Mouse (Mus musculus) CH12.LX (cell line): ENCODE data around the gene Serpine1. TPM values are rescaled to one million over a fixed set of nuclear protein-coding genes. Genes with fewer than 3 reads are reported as not detected.

ENCODE experiments used
- DNase-seq: peaks from one replicate; pipeline ENCODE4 v3.0.0-alpha.2; 2013; ENCODE audit errors: extremely low read depth
- H3K27ac ChIP-seq: 2 replicates; pipeline ENCODE4 v1.5.1; 2012; ENCODE audit warnings: low read depth, mild to moderate bottlenecking, control low read depth, moderate library complexity; ENCODE audit not compliant: insufficient read depth
- H3K27me3 ChIP-seq: replicated peaks from 2 replicates; pipeline ENCODE3; 2012; ENCODE audit warnings: inconsistent platforms
- H3K36me3 ChIP-seq, 2 experiments: replicated peaks in 1 of 2; 2 replicates each; pipeline versions ENCODE3 to v1.6.1; 2012; ENCODE audit warnings: inconsistent platforms in 1 of 2, low read length in 1 of 2, mild to moderate bottlenecking in 1 of 2, mixed read lengths in 1 of 2, moderate library complexity in 1 of 2; ENCODE audit not compliant: control insufficient read depth in 1 of 2, insufficient read depth in 1 of 2
- H3K4me1 ChIP-seq, 2 experiments: 2 replicates each; pipeline ENCODE4 v1.6.1; 2012; ENCODE audit warnings: inconsistent platforms in 1 of 2, moderate library complexity in 1 of 2; ENCODE audit not compliant: insufficient read depth in 2 of 2, control insufficient read depth in 1 of 2
- H3K4me2 ChIP-seq: 2 replicates; pipeline ENCODE4 v1.6.1; 2012; ENCODE audit warnings: low read depth, mild to moderate bottlenecking, control low read depth; ENCODE audit not compliant: poor library complexity, insufficient read depth, severe bottlenecking
- H3K4me3 ChIP-seq, 3 experiments: fragments of 150-350 bp in 1 of 3; sonication (generic) in 1 of 3; replicated peaks in 1 of 3; 2 replicates each; pipeline versions ENCODE3 to v1.5.1; 2011 to 2012; ENCODE audit warnings: low read depth in 2 of 3, low read length in 2 of 3, mild to moderate bottlenecking in 2 of 3, moderate library complexity in 2 of 3, control low read depth in 1 of 3, improper control_type of control experiment in 1 of 3, inconsistent platforms in 1 of 3, mixed read lengths in 1 of 3; ENCODE audit not compliant: poor library complexity in 1 of 3
- H3K79me2 ChIP-seq: replicated peaks from 2 replicates; pipeline ENCODE4 v1.6.1; 2012; ENCODE audit warnings: mild to moderate bottlenecking, moderate library complexity; ENCODE audit not compliant: control insufficient read depth, poor library complexity, insufficient read depth, severe bottlenecking; ENCODE audit errors: extremely low read depth
- H3K9ac ChIP-seq: 2 replicates; pipeline ENCODE4 v1.6.1; 2012; ENCODE audit warnings: low read depth, mild to moderate bottlenecking, control low read depth, moderate library complexity; ENCODE audit not compliant: insufficient read depth
- H3K9me3 ChIP-seq: replicated peaks from 2 replicates; pipeline ENCODE3; 2012; ENCODE audit warnings: low read length, inconsistent platforms, mixed read lengths
- BHLHE40 ChIP-seq: IDR thresholded peaks from 2 replicates; pipeline ENCODE4 v1.6.1; 2011; ENCODE audit warnings: mild to moderate bottlenecking, low read depth, low read length, improper control_type of control experiment
- CHD1 ChIP-seq: IDR thresholded peaks from 2 replicates; pipeline ENCODE4 v1.6.1; 2012; ENCODE audit warnings: low read depth, low read length, improper control_type of control experiment, inconsistent platforms
- CHD2 ChIP-seq: IDR thresholded peaks from 2 replicates; pipeline ENCODE4 v1.6.1; 2011; ENCODE audit warnings: low read length, improper control_type of control experiment
- E2F4 ChIP-seq: IDR thresholded peaks from 2 replicates; pipeline ENCODE4 v1.6.1; 2011; ENCODE audit warnings: low read depth, low read length, improper control_type of control experiment; ENCODE audit not compliant: insufficient replicate concordance
- EP300 ChIP-seq: IDR thresholded peaks from 2 replicates; pipeline ENCODE4 v1.6.1; 2011; ENCODE audit warnings: low read length, improper control_type of control experiment
- ETS1 ChIP-seq: conservative IDR thresholded peaks from 2 replicates; pipeline ENCODE4 v1.6.1; 2012; ENCODE audit warnings: low read depth, mild to moderate bottlenecking, inconsistent platforms, low read length, improper control_type of control experiment, moderate library complexity
- HCFC1 ChIP-seq: IDR thresholded peaks from 2 replicates; pipeline ENCODE4 v1.6.1; 2012; ENCODE audit warnings: low read depth, mild to moderate bottlenecking, inconsistent platforms, low read length, improper control_type of control experiment
- IRF4 ChIP-seq: IDR thresholded peaks from 2 replicates; pipeline ENCODE4 v1.6.1; 2014; ENCODE audit warnings: low read depth, mild to moderate bottlenecking, inconsistent platforms, low read length, improper control_type of control experiment
- JUND ChIP-seq: conservative IDR thresholded peaks from 2 replicates; pipeline ENCODE4 v1.6.1; 2011; ENCODE audit warnings: low read depth, low read length, improper control_type of control experiment
- KAT2A ChIP-seq: IDR thresholded peaks from 2 replicates; pipeline ENCODE4 v1.6.1; 2012; ENCODE audit warnings: low read length, improper control_type of control experiment, inconsistent platforms; ENCODE audit not compliant: insufficient replicate concordance
- MAZ ChIP-seq: IDR thresholded peaks from 2 replicates; pipeline ENCODE4 v1.6.1; 2012; ENCODE audit warnings: low read depth, mild to moderate bottlenecking, inconsistent platforms, low read length, improper control_type of control experiment, moderate library complexity
- MEF2A ChIP-seq: IDR thresholded peaks from 2 replicates; pipeline ENCODE4 v1.6.1; 2014; ENCODE audit warnings: low read depth, mild to moderate bottlenecking, inconsistent platforms, low read length, improper control_type of control experiment, borderline replicate concordance
- MXI1 ChIP-seq: IDR thresholded peaks from 2 replicates; pipeline ENCODE4 v1.6.1; 2011; ENCODE audit warnings: mild to moderate bottlenecking, low read depth, low read length, improper control_type of control experiment
- MYC ChIP-seq: IDR thresholded peaks from 2 replicates; pipeline ENCODE4 v1.6.1; 2011; ENCODE audit warnings: low read depth, mild to moderate bottlenecking, improper control_type of control experiment, low read length
- NELFE ChIP-seq: IDR thresholded peaks from 2 replicates; pipeline ENCODE4 v1.6.1; 2011; ENCODE audit warnings: low read depth, low read length, improper control_type of control experiment
- PAX5 ChIP-seq: IDR thresholded peaks from 2 replicates; pipeline ENCODE4 v1.6.1; 2012; ENCODE audit warnings: low read length, inconsistent platforms, mixed read lengths
- POLR2A ChIP-seq: IDR thresholded peaks from 2 replicates; pipeline ENCODE4 v1.6.1; 2011; ENCODE audit warnings: low read depth, mild to moderate bottlenecking, improper control_type of control experiment, low read length
- POLR2AphosphoS2 ChIP-seq: IDR thresholded peaks from 2 replicates; pipeline ENCODE4 v1.6.1; 2011; ENCODE audit warnings: low read depth, low read length, improper control_type of control experiment
- RCOR1 ChIP-seq: conservative IDR thresholded peaks from 2 replicates; pipeline ENCODE4 v1.6.1; 2012; ENCODE audit warnings: low read depth, mild to moderate bottlenecking, inconsistent platforms, low read length, improper control_type of control experiment
- SMC3 ChIP-seq: IDR thresholded peaks from 2 replicates; pipeline ENCODE4 v1.6.1; 2011; ENCODE audit warnings: low read depth, low read length, improper control_type of control experiment
- TCF12 ChIP-seq: IDR thresholded peaks from 2 replicates; pipeline ENCODE4 v1.6.1; 2014; ENCODE audit warnings: low read depth, mild to moderate bottlenecking, inconsistent platforms, low read length, improper control_type of control experiment
- USF1 ChIP-seq: IDR thresholded peaks from 2 replicates; pipeline ENCODE4 v1.6.1; 2014; ENCODE audit warnings: low read depth, mild to moderate bottlenecking, inconsistent platforms, low read length, improper control_type of control experiment
- USF2 ChIP-seq: conservative IDR thresholded peaks from 2 replicates; pipeline ENCODE4 v1.6.1; 2011; ENCODE audit warnings: low read depth, low read length, improper control_type of control experiment
- ZMIZ1 ChIP-seq: IDR thresholded peaks from 2 replicates; pipeline ENCODE4 v1.6.1; 2012; ENCODE audit warnings: low read depth, mild to moderate bottlenecking, inconsistent platforms, low read length, improper control_type of control experiment
- dilution Hi-C: fragments of 300-500 bp; cut with MboI; formaldehyde crosslinking; loops from 2 replicates; pipeline ENCODE4 v1.14.3; 2020; ENCODE audit warnings: low sequenced_read_pairs; ENCODE audit not compliant: extremely low pct_unique_long_range_greater_than_20kb, extremely low pct_ligation_motif_present
- in situ Hi-C: fragments of 300-500 bp; cut with MboI; formaldehyde crosslinking; loops from 3 replicates; pipeline ENCODE4 v1.14.3; 2019; ENCODE audit warnings: low sequenced_read_pairs, low pct_ligation_motif_present, low pct_unique_long_range_greater_than_20kb, mixed read lengths
- polyA plus RNA-seq: library from polyadenylated mRNA; unstranded; fragments of >175 nt; gene quantifications from 2 replicates; pipeline ENCODE4 v1.2.1, GENCODE M21; 2012; ENCODE audit warnings: low read depth; ENCODE audit not compliant: insufficient read length
- total RNA-seq, 2 experiments: library from RNA; depleted of rRNA; stranded (reverse); fragments of 300-350 nt in 1 of 2; fragments of >200 nt in 1 of 2; gene quantifications; 2 replicates each; pipeline ENCODE4 v1.2.3; 2012 to 2014

Serpine1 gene
- total and polyA plus RNA-seq, 3 experiments: 0.51 to 1.8 (median 0.61) TPM

- DNase-seq: no peak
These were observed 13.0 kb upstream of the Serpine1 start for GRCm38 (mm10) chr5:137085021-137085420.

DNA sequence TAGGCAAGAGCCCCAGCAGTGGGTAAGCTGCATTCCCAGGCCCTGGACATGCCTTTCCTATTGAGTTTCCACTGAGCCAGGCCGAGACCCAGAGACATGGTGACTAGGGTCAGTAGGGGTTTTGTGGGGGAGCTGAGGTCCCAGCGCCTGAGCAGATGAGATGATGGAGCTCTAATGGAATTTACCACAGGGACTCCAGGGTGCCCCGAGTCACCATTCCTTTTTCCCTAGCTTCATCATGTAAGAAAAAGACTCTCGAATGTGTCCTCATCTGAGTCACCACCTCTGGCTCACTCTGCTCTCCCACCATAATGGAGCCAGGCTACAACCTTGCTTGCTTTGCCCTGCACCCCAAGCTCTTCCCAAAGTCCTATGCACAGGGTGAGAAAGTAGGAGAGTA is 11.0 kb upstream of the Serpine1 start:
- H3K27ac ChIP-seq: no peak overlapping the region

More at GRCm38 (mm10) chr5:137085021-137085420, 13.0 kb upstream of the Serpine1 start:
- Histone ChIP-seq H3K27ac (no peak overlapping the region), H3K4me3 (no peak overlapping the region), H3K27me3 (peaks cover 27% of the 10 kb centered on the region), H3K79me2 (no peaks in the 10 kb centered on the region), H3K9me3 (peaks cover 19% of the 10 kb centered on the region), H3K36me3 (no peaks in the 10 kb centered on the region), H3K4me2 (no peak overlapping the region), H3K9ac (no peak overlapping the region), H3K4me1 (no peaks in the 10 kb centered on the region)
- in situ Hi-C loops (no loop called here), dilution Hi-C loops (no loop called here)
- no peak for TF ChIP-seq SMC3
- no peak for TF ChIP-seq POLR2AphosphoS2
- TF ChIP-seq CHD1: no peak
- no peak for TF ChIP-seq USF1
- no peak for TF ChIP-seq PAX5
- no peak for TF ChIP-seq USF2
- no peak for TF ChIP-seq JUND
- no peak for TF ChIP-seq ETS1

GRCm38 (mm10) chr5:137079849-137080248 is 7.8 kb upstream of the Serpine1 start:
- Histone ChIP-seq H3K36me3 (no peaks in the 10 kb centered on the region), H3K27me3 (peaks cover 30% of the 10 kb centered on the region), H3K79me2 (no peaks in the 10 kb centered on the region), H3K9me3 (peaks cover 4% of the 10 kb centered on the region), H3K4me1 (peaks cover 6 to 18% of the 10 kb centered on the region in 2 experiments), H3K27ac (no peak overlapping the region), H3K4me3 (no peak overlapping the region), H3K9ac (no peak overlapping the region), H3K4me2 (no peak overlapping the region)
- in situ Hi-C loops (no loop called here), dilution Hi-C loops (no loop called here)
- no peak for TF ChIP-seq EP300
- no peak for TF ChIP-seq MEF2A
- TF ChIP-seq MAZ: no peak
- no peak for TF ChIP-seq RCOR1
- TF ChIP-seq BHLHE40: no peak
- TF ChIP-seq KAT2A: no peak
- no peak for TF ChIP-seq IRF4
- TF ChIP-seq HCFC1: no peak
- DNase-seq: no peak

More for the DNA sequence above, 11.0 kb upstream of the Serpine1 start:
- in situ Hi-C loops: no loop called here
- Histone ChIP-seq H3K27me3 (peaks cover 33% of the 10 kb centered on the region), H3K79me2 (no peaks in the 10 kb centered on the region), H3K4me2 (no peak overlapping the region), H3K4me1 (no peaks in the 10 kb centered on the region), H3K4me3 (no peak overlapping the region)
- DNase-seq: no peak
- TF ChIP-seq USF2 (no peak), KAT2A (no peak), CHD2 (no peak), CHD1 (no peak), MXI1 (no peak), SMC3 (no peak), TCF12 (no peak), NELFE (no peak), POLR2A (no peak), IRF4 (no peak), ZMIZ1 (no peak), E2F4 (no peak), JUND (no peak), MYC (no peak)
- TF ChIP-seq, all 38 proteins: peak for 0
- Histone ChIP-seq H3K36me3 (no peaks in the 10 kb centered on the region), H3K9ac (no peak overlapping the region), H3K9me3 (peaks cover 19% of the 10 kb centered on the region)
- dilution Hi-C loops: no loop called here
